Mouse (Mus musculus) gastrocnemius, postnatal 10 days (tissue): ENCODE results near the gene Ppp3ca. TPM values are rescaled to one million over a fixed set of nuclear protein-coding genes. Genes with fewer than 3 reads are reported as not detected.

Source experiments
- DNase-seq: peaks from one replicate; pipeline ENCODE4 v3.0.0; 2021; ENCODE audit warnings: mixed read lengths
- total RNA-seq, 2 experiments: library from RNA; stranded (reverse); gene quantifications; 2 replicates each; pipeline ENCODE4 v1.2.3; 2021

Gene Ppp3ca
- total RNA-seq, 2 experiments from 2014 or later: 161 to 166 TPM

DNA sequence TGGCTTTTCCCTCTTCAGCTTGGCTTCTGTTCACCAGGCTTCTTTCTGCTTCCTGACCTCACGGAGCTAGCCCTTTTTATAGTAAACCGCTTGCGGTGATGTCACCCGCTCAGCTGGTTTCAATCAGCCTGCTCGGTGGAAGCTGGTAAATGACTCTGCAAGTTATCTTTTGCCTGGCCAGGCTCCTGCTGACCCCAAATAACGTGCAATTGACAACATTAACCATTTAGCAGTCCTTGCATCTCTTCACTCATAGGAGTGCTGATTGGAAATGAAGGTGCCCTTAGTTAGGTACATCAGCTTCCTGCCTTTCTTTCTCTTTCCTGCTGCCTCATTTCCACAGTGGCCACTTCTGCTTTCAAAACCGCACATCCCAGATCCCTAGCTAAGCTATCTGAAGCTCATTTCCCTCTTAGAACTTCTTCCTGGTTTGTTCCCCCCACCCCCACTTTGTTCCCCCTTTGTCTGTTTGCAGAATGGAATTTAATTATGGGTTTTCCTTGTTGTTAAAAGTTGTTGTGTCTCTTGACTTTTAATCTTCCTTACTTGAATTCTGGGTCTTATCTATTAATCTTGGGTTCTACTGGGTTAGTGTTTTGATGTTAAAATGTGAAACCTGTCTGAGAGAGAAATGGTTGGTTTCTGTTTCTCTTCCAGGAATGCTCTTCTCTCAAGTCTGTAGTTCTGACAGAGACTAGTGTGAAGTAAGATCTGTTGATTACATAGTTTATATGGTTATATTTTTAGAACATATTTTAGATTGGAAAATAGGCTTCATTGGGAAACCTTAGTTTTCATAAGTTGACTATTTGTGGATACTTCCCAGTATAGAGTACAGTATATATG lies 55.6 kb downstream of the Ppp3ca start:
- peak; percentile 59 for DNase-seq

DNA sequence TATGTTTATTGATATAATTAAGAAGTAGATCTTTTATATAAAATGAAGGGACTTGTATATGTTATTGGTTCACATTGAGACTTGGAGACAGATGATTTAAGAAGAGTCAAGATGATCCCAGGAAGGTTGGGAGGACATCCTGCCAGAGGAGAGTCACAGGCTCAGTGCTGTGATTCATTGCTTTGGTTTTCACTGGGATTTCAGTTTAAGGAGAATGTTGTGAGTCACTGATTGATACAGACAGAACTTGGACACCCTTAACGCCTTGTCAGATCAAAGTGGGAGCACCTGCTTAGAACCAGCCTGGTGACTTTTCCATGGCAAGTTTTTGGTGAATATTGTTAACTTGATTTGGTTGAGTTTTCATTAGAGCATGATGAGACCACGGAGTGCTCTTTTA lies 58.0 kb downstream of the Ppp3ca start:
- DNase-seq: no peak

DNA sequence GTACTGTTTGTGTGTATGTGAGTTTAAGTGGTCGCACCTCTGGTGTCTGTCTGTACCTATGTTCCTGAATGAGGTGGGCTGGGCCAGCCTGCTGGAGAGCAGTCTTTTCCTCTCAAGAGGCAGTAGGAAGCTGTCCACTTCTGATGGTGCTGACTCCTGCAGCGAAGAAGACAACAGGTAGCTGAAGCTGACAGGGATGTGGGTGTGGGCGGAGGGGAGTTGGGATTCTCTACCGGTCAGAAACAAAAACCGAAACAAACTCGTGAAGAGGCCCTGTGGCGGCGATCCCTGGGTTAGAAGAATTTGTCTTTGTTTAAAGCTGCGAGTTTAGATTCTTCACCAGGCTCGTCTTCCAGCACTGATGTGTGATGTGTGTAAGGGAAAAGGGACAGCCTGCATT lies 60.1 kb downstream of the Ppp3ca start:
- no peak for DNase-seq

DNA sequence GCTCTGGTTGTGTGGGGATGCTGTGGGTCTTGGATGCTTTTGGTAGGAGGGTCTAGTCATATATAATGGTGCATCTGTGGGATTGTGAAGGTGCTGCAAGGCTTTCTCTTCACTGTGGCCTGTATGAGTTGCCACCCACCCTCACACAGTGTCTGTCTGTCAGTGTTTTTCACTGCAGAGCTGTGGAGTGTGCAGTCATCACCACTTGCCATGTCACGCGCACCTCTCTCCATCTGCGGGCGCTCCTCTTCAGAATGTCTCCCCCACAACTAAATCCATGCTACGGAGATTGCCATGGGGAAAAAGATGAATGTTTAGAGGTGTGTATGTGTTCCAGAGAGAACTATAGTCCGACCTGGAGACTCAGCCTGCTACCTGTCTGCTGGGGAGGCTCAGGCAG lies 61.7 kb downstream of the Ppp3ca start:
- DNase-seq: no peak

DNA sequence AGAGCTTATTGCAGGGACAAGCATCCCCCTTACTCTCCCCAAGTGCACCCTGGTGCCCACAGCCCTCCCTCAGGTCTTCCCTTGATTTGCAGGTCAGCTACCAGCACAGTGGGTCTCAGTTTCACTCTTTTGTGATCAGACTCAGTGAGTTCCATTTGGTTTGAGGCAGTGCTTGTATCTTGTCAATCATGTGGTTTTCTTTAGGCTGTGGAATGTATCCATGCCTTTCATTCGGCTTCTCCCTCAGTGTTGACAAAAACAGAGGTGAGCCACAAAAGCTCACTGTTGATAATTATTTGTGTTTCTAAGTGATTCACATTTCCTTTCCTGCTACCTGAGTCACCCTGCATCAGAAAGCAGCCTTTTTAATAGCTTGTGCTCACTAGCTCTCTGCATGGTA lies 66.1 kb downstream of the Ppp3ca start:
- no peak for DNase-seq

DNA sequence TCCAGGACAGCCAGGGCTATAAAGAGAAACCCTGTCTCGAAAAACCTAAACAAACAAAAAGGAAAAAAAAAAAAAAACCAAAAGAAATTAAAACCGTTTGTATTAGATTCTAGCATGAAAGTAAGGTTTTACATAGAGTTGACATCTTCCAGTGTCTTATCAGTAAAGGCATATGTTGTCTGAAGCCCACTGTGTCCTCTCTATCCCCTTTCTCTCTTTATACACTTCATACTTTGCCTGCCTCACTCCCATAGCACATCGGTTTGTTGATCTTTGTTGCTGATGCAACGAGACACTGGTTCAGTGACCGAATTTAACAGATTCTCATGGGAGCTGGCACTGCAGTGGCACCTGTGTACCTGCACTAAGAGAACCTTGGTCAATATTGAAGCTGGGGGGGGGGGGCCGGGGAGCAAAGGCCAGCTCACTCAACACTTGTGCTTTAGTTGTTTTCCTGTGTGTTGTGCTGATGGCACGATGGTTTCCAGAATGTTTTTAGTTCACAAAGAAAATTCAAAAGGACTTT lies 66.9 kb downstream of the Ppp3ca start:
- no peak for DNase-seq

DNA sequence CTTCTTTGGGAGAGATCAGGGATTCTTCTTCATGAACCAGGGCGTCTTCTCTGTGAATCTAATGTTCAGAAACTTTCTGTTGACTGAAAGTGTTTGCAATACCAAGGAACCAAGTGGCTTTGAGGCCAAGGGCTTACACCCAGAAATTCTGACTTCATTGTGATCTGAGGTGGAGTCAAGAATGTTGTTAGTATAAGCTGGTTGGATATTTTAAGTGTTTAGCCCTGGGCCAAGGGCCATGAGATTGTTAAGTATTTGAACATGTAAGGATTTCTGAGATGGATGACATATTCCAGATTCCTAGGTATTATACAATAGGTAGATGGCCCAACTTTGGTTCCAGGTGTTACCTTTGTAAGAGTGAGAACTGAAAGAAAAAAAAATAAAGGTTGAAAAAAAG lies 68.5 kb downstream of the Ppp3ca start:
- no peak for DNase-seq

DNA sequence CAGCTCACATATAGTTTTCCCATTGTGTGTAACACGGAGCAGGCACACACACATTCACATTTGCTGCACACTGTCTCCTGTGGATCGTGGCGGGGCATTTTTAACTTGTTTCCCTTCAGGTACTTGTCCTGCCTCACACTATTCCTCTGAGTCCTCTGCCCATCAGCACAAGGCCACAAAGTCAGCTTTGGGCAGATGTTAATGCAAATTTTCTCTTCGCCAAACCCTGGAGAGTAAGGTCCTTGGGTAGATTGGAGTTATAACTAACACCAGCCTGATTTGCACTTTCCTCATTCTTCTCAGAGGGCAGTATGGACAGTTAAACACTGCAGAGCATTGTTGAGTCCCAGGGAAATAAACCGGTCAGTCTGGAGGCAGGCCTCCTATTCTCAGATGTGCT lies 69.0 kb downstream of the Ppp3ca start:
- DNase-seq: no peak

DNA sequence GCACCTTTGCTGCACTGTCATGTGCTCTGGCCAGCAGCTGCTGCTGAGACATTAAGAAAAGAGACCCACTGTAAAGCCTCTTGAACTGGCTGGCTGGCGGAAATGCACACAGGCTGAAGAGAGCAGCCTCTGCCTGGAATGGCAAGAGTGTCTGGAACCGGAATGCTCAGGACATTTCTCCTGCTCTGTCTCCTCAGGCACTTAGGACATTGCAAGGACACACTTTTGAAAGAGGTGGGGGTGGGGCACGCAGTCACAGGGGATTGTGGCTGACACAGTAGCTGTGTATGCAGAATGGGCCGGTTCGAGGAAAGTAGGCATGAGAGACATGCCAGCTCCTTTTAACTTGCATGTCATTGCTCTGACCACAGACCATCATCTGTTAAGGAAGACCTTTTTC lies 71.7 kb downstream of the Ppp3ca start:
- DNase-seq: no peak

DNA sequence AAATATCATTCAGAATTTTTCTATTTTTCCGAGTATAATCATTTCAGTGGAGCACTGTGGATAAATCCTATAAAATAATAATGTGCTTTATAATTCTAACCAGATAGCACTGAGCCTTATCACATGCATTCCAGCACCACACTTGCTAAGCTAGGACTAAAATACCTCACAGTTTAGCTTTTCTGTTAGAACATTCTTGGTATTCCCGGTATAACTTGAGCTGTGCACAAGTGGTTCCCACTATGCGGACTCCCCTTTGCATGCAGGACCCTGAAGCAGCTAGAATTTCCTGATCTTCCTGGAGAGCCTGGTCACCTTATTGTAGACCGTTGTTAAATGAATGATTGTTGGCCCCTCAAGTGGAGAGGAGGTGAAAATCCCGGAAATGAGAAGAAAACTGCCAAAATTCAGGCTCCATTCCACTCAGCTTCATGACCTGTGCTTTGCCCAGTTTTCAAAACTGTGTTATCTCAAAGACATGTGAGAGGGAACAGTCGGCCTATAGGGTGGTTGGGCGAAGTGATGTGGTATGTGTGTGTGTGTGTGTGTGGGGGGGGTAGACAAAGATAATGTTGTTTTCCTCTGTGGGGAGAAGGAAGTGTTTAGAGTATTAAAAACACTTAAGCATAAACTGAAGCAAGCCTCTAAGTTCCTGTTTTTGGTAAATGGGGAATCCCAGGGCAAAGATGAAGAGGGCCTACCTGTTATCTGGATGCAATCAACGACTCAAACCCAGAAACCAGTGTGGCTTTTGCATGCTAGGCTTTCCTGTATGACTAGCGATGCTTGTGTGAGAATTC lies 72.5 kb downstream of the Ppp3ca start:
- no peak for DNase-seq

DNA sequence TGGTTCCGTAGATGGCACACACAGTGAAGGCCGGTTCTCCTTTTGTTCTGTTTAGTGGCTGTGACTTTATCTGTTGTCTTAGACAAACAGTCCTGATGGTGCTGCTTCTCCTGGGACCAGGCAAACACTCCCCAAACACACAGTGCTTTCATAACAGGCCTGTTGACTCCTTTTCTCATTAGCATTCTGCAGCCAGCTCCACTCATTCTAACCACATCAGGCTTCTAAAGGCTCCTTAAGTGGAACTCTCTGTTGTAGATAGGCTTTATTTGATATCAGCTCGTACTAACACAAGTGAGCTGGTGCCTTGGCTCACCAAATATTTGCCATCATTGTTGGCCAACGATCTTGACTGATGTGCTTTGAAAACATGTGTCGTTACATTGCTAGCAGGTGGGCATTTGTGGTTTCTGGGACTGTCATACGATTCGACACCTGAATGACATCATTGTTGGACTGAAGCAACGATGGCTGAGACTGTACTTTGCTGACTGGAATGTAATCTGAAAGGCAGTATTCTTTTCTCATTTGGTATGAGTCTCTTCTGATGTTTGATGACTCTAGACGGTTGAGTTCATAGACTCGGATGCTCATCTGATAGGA lies 74.5 kb downstream of the Ppp3ca start:
- DNase-seq: no peak

DNA sequence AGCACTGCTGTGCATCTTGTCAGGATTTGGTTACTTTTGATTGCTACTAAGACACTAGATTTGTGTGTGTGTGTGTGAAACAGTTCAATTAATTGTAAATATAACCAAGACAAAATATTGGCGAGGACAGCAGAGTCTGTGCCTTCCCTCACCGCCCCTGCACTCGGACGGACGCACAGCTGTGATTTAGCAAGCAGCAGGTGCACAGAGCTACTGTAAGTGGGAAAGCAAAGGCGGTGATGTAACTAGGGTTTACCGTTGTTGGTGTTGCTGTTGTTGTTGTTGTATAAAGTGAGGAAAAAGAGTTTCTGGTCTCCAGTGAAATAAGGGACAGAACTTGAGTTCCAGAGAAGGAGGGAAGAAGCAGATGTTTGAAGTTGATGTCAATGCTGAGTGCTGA lies 75.5 kb downstream of the Ppp3ca start:
- no peak for DNase-seq

DNA sequence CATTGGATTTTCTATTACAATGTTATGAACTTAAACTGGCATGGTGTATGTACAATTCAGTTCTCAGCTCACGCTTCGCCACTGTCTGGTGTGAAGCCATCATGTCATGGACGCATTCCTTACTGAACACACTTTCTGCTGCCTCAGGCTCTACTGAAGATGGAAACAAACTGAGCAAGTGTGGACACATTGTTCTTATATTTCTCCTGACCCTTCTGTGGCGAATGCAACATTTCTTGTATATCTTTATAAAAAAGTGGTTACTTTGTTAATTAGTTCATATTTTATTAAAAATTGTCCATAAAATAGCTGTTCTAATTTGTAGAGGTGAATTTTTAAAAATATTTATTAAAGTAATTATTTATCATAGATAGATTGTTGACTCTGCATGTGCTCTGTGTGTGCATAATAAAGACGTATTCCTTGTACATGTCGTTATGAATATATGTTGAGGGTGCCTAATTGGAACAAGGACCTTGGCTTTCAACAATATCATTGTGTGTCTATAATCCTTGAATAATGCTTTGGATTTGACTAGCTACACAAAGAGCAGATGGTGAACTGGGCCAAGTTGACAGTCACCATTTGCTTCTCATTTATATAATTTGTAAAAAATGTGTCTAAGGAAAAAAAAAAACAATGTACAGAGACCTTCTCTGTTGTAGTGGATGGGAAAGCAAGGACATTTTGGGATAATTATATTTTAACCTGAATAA lies 79.0 kb downstream of the Ppp3ca start:
- no peak for DNase-seq

DNA sequence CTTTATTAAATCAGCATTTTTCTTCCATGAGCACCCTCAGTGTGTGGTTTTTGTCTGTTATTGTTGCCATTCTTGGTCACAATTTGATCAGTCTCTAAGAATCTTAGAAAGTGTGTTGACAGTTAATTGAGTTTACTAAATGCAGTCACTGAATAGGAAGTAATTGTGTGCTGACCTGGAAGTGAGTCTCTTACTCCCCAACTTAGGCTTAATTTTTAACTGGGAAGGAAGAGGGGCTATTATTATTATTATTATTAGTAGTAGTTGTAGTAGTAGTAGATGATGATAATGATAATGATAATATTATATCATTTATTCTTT lies 79.5 kb downstream of the Ppp3ca start:
- DNase-seq: no peak

DNA sequence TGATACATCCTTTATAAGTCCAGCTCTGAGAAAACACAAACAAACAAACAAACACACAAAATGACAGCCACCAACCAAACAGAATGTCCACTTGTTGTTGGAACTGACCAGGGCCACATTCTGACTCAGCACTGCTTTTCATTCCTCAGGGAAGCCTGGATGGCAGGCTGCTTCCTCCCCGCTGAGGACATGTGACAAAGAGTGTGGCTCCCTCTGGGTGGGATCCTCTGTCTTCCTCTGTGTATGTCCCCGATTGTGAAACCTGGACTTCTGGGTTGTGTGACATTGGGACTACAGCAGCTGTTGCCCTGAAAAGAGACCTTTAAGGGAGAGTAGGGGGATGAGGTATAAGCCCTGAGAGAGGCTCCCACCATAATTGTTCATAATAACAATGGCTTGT lies 80.0 kb downstream of the Ppp3ca start:
- DNase-seq: no peak

DNA sequence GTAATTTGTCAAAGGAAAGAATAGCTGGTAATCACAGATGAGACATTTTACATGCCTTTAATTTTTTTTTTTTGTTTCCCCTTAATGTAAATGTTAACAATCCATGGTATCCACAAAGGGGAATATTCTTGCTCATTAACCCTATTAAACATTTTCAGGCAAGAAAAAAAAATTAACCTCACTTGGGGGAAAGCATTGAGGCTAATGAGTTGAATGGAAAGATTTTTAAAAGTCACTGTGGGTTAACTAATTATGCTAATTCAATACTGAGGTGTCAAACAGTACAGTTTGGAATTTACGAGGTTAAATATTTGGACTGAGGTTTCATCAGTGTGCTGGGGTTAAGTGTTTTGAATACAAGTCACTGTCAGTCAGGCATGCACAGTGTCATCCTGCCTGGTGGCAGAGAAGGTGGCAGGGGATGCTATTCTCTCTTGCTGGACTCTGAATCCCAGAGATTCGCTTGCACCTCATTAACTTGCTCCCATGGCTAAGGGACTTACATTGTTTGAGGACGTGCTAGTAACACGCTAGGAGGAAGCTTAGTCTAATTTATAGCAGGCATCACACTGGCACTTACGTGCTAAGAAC lies 82.3 kb downstream of the Ppp3ca start:
- no peak for DNase-seq

DNA sequence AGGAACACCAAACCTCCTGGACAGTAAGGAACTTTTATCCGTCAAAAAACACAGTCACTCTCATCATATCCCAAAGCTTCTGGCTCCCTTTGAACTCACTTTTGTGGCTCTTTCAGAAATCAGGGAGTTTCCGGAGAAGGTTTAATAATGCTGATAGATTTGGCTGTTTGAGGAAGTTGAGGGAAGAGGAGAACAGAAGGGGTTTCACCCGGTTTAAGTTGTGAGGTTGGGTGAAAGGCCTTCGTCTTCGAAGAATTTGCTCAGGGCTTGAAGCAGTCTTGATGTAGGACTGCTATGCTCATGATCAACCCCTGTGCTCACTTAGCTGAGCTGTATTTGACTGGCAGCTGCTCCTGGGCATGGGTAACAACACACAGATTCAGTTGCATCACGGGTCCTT lies 86.2 kb downstream of the Ppp3ca start:
- DNase-seq: no peak

DNA sequence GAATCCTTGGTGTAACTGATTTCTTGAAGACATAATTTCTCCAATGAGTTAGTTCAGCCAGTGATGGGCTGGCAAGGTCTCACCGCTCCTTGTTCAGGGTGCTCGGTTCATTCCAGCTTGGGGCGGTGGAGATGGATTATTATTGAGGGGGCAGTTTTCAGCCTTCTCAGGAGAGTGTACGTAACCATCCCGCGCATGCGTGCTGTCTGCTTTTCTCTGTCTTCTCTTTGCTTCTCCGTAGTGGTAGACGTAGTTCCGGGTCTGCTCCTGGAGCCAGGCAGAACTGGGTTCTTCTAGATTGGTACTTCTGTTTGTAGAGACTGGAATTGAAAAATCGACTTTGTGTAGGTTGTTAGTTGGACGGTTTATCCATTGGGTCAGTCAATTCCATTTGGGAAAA lies 89.5 kb downstream of the Ppp3ca start:
- DNase-seq: no peak

DNA sequence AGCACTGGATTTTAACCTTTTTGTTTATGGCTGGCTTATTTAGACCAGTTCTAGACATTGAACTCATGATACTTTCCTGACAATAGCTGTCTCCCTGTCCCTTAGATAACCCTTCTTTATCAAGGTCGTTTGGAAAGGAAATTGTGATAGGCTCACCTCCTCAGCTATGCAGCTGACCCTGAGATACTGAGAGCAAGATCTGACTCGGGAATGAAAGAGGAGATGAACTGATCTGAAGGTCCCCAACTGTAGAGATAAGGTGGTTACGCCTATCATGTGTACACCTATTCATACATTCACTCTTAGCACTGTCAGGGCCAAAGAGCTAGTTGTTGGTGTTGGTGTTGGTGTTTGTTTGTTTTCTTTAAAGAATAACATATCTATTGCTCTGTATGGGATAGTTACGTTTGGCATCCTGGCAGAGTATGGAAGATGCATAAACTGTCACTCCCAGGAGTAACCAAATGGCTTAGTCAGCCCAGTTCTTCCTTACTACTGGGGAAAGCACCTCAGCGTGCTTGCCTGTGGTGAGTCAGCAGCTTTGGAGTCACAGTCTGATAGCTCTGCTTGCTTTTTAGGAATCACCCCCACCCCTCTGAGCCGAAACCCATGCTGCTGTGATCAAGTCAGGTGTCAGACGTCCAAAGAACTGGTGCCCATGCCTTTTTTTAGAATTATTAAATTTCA lies 91.5 kb downstream of the Ppp3ca start:
- no peak for DNase-seq

DNA sequence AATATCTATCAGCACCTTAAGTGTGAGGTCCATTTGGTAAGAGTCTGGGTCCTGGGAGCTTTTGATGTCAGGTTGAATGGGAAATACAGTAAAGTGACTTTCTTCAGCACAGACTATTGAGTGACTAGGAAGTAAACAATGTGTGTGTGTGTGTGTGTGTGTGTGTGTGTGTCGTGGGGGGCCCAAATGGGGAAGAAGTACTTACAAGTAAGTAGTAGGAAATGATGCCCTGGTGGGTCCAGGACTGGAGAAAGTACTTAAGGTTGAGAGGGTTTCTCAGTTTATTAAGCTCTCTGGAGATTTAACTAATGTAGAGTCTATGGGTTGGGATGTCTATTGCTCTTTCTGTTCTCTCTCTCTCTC lies 92.0 kb downstream of the Ppp3ca start:
- DNase-seq: no peak

DNA sequence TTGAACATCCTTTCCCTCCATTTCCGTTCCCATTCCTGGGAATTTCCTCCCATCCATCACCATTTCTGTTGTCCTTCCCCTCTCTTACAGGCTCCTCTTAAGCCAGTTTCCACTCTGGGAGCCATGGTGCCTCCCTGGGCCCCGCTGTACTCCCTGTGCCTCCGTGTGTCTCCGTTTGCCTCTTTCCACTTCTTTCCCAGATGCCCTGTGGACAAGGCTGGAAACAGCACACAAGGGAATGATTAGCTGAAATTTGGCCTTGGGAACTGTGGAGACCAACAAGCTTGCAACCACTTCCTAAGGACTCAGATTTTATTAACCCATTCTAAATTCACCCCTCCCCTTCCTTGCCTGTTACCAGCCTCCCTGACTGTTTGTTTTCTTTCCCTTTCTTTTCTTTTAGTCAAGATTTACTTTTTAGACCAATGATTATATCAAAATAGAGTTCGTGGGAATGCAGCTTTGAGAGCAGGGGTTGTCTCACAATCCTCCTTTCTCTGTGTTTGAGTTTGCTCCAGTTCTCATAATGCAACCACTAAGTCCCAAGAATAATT lies 93.9 kb downstream of the Ppp3ca start:
- DNase-seq: no peak
